Mouse (Mus musculus): ENCODE data around the gene Dync2li1. TPM values are rescaled to one million over a fixed set of nuclear protein-coding genes. Genes with fewer than 3 reads are reported as not detected.
A peak's percentile ranks its signal among the peaks of the same experiment; 100 is the strongest.

Gene Dync2li1
- total RNA-seq, 2 experiments from 2014 or later = 22.1 to 24.3 TPM

GRCm38 (mm10) chr17:84672376-84673369 is 46.4 kb downstream of the Dync2li1 start:
- no peak for DNase-seq (ENCODE audit: low spot score in 2 of 2)
- intact Hi-C loops (cut with DNase I) = no loop called here

- intact Hi-C loops (cut with DNase I) = no loop called here
- DNase-seq (ENCODE audit: low spot score in 2 of 2) = no peak
Measured at GRCm38 (mm10) chr17:84674048-84674447, 47.8 kb downstream of the Dync2li1 start.

DNA sequence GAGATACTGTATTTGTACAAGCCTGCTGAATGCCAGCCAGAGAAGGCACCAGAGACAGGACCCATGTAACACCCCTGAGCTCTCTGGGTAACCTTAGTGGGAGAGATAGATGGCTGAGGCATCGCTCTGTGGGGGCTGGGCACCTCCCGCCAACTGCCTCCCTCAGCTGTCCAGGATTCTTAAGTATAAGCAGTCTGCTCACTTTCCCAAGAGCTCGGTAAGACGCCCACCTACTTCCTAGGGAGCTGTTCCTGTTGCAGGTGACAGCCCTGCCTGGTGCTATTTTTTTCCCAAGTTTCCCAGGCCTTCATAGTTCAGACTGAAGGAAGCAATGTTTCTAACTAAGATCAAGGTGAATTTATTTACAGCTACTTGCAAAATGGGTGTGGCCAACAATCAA is 48.9 kb downstream of the Dync2li1 start:
- peak; percentile 25 to 37 for DNase-seq (ENCODE audit: low spot score in 2 of 2)
- intact Hi-C loops (cut with DNase I) = no loop called here

- DNase-seq (ENCODE audit: low spot score in 2 of 2) = no peak
- intact Hi-C loops (cut with DNase I) = no loop called here
Measured at GRCm38 (mm10) chr17:84675951-84676366, 49.7 kb downstream of the Dync2li1 start, which contains the start of gene Abcg8. Gene Abcg8, plus strand, starts transcription at chr17:84676302.

- no peak for DNase-seq (ENCODE audit: low spot score in 2 of 2)
- intact Hi-C loops (cut with DNase I) = no loop called here
Measured at GRCm38 (mm10) chr17:84677595-84677994, 51.3 kb downstream of the Dync2li1 start.

GRCm38 (mm10) chr17:84681670-84682069 is 55.4 kb downstream of the Dync2li1 start:
- intact Hi-C loops (cut with DNase I) = no loop called here
- DNase-seq (ENCODE audit: low spot score in 2 of 2) = peak; percentile 34 to 49

- no peak for DNase-seq (ENCODE audit: low spot score in 2 of 2)
- intact Hi-C loops (cut with DNase I) = no loop called here
Measured at GRCm38 (mm10) chr17:84682734-84683717, 56.7 kb downstream of the Dync2li1 start, which contains the start of gene Abcg5. Gene Abcg5, minus strand, starts transcription at chr17:84683011.

DNA sequence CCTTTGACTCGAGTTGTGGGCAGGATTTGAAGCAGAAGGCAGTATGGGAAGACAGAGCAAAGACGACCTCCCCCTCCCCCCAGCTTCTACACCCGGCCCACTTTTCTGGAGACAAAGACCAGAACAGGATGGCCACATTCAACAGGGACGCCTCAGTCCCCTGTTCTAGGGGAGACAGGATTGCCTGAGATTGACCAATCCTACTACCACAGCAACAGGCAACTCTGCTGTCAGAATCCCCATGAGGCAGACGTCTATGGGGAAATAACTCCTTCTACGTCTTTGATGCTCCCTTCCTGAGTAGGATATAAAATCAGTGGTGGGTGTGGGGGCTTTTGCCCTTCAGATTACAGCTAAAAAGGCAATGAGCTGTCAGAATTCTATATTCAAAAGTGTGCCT is 58.0 kb downstream of the Dync2li1 start:
- no peak for DNase-seq (ENCODE audit: low spot score in 2 of 2)
- intact Hi-C loops (cut with DNase I) = no loop called here

- intact Hi-C loops (cut with DNase I) = no loop called here
- no peak for DNase-seq (ENCODE audit: low spot score in 2 of 2)
Measured at GRCm38 (mm10) chr17:84685286-84685685, 59.0 kb downstream of the Dync2li1 start.

DNA sequence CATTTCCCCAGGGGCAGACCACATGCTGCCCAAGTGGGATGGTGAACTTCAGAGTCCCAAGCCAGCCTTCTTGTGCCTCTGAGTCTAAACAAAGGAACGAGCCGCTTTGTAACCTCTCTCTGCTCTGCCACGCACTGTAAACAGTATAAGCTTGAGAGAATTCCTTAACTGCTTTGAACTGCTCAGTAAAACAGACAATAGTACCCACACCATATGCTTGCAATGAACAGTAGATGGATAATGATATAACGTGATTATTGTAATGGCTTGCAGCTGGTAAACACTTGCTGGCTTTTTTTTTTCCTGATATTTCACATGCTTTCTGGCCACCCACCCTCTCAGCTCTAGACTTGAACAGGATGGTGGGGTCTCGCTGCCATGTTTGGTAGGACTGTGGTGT is 61.7 kb downstream of the Dync2li1 start:
- intact Hi-C loops (cut with DNase I) = no loop called here
- no peak for DNase-seq (ENCODE audit: low spot score in 2 of 2)

DNA sequence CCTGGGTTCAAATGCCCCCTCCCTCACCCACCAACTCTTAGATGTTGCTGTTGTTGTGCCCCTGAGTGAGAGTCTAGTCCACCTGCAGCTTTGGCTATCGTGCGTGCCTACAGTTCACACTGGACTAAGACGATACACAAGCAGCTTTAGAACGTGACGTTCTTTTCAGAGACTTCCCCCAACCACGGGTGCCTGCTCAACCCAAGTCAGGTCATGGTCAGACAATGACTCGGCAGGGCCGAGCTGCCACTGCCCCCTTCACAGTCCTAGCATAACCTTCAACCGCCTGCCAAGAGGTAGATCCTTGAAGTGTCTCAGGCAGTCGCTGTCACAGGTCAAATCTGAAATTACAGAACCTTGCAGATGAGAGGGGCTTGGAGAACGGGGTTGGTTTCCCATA is 62.5 kb downstream of the Dync2li1 start:
- no peak for DNase-seq (ENCODE audit: low spot score in 2 of 2)
- intact Hi-C loops (cut with DNase I) = no loop called here

GRCm38 (mm10) chr17:84689316-84689715 is 63.0 kb downstream of the Dync2li1 start:
- intact Hi-C loops (cut with DNase I) = no loop called here
- DNase-seq (ENCODE audit: low spot score in 2 of 2) = no peak

DNA sequence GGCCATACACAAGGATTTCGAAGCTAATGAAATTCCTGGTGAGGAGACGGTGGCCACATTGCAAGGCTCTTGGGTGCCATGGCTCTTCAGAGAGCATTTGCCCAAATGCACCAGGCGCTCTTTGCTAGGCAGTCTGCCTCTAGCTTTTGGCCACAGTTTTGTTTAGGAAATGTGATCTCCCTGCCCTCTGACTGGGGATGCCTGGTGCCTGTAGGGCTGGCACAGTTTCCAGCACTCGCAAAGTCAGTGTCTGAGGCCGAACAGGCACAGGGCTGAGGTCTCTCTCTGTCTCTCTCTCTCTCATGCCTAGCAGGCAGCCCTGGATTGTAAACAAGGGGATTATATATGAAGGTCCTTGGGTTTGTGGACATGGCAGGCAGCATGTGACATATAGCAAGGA is 63.8 kb downstream of the Dync2li1 start:
- no peak for DNase-seq (ENCODE audit: low spot score in 2 of 2)
- intact Hi-C loops (cut with DNase I) = no loop called here

- no peak for DNase-seq (ENCODE audit: low spot score in 2 of 2)
- intact Hi-C loops (cut with DNase I) = no loop called here
Measured at GRCm38 (mm10) chr17:84693741-84694140, 67.4 kb downstream of the Dync2li1 start.

DNA sequence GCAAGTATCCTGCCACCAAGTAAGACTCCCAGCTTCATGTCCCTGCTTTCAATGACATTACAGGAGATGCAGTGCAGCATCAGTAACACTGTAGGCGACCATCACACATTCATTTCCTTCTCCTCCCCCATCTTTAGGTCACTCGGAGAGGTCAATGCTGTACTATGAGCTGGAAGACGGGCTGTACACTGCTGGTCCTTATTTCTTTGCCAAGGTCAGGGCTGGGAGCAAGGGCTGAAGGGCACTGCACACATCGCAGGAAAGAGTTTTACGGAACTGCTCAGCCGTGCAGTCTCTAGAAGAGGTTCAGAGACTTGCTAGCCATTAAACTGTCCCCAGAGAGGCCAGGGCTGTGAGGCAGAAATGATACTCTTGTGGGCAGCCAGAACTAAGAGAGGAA is 70.2 kb downstream of the Dync2li1 start:
- no peak for DNase-seq (ENCODE audit: low spot score in 2 of 2)
- intact Hi-C loops (cut with DNase I) = no loop called here

DNA sequence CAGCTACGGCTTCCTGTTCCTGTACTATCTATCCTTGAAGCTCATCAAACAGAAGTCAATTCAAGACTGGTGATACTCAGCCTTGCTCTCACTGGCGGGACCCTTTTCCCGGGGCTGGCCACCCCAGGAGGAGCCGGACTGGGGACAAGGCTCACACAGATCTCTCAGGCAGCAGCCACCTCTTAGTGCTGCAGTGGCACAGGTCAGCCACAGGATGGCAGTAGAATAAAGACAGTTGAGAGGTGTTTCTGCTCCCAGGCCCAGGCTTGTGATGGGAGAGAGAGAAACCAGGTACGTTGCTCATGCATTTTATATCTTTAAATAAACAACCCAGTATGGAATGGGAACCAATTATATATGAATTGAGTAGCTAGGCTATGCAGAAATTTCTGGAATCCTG is 72.4 kb downstream of the Dync2li1 start:
- intact Hi-C loops (cut with DNase I) = no loop called here
- peak; percentile 71 to 78 for DNase-seq (ENCODE audit: low spot score in 2 of 2)
